Mouse (Mus musculus) adrenal gland, postnatal 0 days (tissue): ENCODE measurements around the gene Prr32. TPM values are rescaled to one million over a fixed set of nuclear protein-coding genes. Genes with fewer than 3 reads are reported as not detected.

Source experiments
- polyA plus RNA-seq: library from polyadenylated mRNA; unstranded; fragments of >200 nt; fragmentation: Nextera tagmentation; extraction: Ambion mirVana; gene quantifications from 2 replicates; pipeline ENCODE4 v1.2.1, GENCODE M21; 2015

The Prr32 gene
- 0.22 and 0.55 TPM in 2 replicates for polyA plus RNA-seq

GRCm38 (mm10) chrX:45090604-45091003 lies at the start of gene Prr32:
TSS of gene Prr32 (plus strand) at chrX:45090904.

